Mouse (Mus musculus) E14TG2a.4 (cell line): ENCODE data around the gene Hrk.

ENCODE experiments used
- CTCF ChIP-seq: conservative IDR thresholded peaks from 2 replicates; pipeline ENCODE4 v1.5.1; 2014; ENCODE audit warnings: low read length
- NANOG ChIP-seq: IDR thresholded peaks from 2 replicates; pipeline ENCODE4 v1.6.1; 2014; ENCODE audit warnings: borderline replicate concordance, low read length, mixed read lengths
- POU5F1 ChIP-seq: IDR thresholded peaks from 2 replicates; pipeline ENCODE4 v1.6.1; 2014; ENCODE audit warnings: low read length, borderline replicate concordance

GRCm38 (mm10) chr5:118147264-118147663 is 17.2 kb upstream of the Hrk start:
- TF ChIP-seq CTCF, result no peak
- TF ChIP-seq POU5F1, result no peak
- no peak for TF ChIP-seq NANOG
